Mouse (Mus musculus): ENCODE data around the gene Calr4. TPM values are rescaled to one million over a fixed set of nuclear protein-coding genes. Genes with fewer than 3 reads are reported as not detected.

Gene Calr4
- polyA plus RNA-seq, 1 experiment, result 0.76 TPM

- DNase-seq (ENCODE audit: extremely low spot score in 1 of 2, low spot score in 1 of 2), result no peak
Observed at GRCm38 (mm10) chr4:109273586-109274240, 39.4 kb downstream of the Calr4 start.

- peak; percentile 48 to 82 for DNase-seq (ENCODE audit: extremely low spot score in 1 of 2, low spot score in 1 of 2)
Observed at GRCm38 (mm10) chr4:109279689-109280458, 45.6 kb downstream of the Calr4 start, which contains the start of gene Eps15. Eps15 (plus strand) TSS chr4:109280268.

- DNase-seq (ENCODE audit: extremely low spot score in 1 of 2, low spot score in 1 of 2), result no peak
Observed at GRCm38 (mm10) chr4:109280459-109281160, 46.3 kb downstream of the Calr4 start.

DNA sequence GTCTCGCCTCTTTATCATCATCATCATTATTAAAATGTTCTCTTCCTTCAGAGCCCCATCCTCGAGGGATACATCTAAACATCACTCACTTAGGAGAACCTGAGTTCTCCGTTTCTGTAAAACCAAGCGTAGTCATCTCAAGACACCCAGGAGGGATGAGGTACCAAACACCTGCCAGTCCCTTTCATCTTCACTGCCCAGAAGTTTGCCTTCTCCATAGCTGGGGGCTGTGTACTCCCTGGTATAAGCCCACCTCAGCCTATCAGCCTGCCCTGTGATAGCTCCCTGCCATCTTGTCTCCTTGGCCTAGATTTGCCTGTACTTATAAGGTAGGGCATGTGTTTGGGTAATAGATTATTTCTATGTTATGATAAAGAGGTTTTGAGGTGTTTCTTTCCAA lies 46.9 kb downstream of the Calr4 start:
- no peak for DNase-seq (ENCODE audit: extremely low spot score in 1 of 2, low spot score in 1 of 2)

DNA sequence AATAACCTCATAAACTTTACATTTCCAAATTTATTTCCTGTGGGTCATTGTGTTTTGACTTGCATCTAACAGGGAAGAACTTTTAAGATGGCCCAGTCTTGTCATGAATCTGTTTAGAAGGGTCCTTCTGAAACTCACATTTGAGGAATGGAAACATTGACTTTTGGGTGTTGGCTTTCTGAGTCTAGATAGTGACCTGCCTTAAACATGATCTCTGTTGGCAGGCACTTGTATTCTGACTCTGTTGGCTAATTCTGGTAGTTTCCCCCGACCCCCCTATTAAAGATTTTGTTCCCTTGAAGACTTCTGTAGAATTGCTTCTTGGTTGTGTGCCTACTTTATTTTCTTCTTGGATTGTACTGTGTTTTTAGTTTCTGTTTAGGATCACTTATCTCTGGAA lies 47.7 kb downstream of the Calr4 start:
- DNase-seq (ENCODE audit: extremely low spot score in 1 of 2, low spot score in 1 of 2), result no peak

GRCm38 (mm10) chr4:109294629-109295028 lies 60.3 kb downstream of the Calr4 start:
- DNase-seq (ENCODE audit: extremely low spot score in 1 of 2, low spot score in 1 of 2), result no peak

DNA sequence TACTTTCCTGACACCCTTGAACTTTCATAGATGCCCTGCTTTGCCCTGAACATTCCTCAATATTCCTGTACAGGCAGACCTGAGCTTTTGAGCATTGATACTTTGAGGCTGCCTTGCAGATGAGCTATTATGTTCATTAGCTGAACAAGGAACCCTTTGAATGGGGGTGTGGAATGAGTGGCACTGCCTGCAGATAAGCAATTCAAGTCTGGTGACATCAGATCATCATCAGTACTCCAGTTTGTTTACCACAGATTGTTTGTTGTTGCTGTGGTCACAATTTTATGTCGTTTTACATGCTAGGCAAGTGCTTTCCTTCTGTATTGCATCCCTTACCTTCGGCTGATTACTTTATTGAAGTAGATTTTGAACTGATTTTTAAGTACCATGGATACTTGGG lies 62.2 kb downstream of the Calr4 start:
- no peak for DNase-seq (ENCODE audit: extremely low spot score in 1 of 2, low spot score in 1 of 2)

DNA sequence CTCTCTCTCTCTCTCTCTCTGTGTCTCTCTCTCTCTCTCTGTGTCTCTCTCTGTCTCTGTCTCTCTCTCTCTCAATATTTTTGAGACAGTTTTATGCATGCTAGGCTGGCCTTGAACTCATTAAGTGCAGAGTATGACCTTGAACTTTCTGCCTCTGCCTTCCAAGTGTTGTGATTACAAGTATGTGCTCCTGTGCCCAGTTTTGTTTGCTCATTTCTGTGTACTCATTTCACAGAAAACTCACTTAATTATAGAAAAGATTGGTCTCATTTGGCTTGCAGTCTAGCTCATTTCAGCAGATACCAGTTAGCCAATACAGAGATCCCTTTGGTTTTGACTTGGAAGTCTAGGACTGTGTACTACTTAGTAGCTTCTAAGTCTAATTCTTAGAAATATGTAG lies 64.9 kb downstream of the Calr4 start:
- no peak for DNase-seq (ENCODE audit: extremely low spot score in 1 of 2, low spot score in 1 of 2)

Other genes starting within 250 kb of the Calr4 start
- gene Nrd1, start 233.8 kb upstream of the Calr4 start, polyA plus RNA-seq (2012; rRNA removed), result 122 and 151 TPM in 2 replicates
- 60.5 and 70.6 TPM in 2 replicates for gene Osbpl9, start 32.2 kb upstream of the Calr4 start, polyA plus RNA-seq (2012; rRNA removed)
- 119 and 124 TPM in 2 replicates for gene Eps15, start 45.8 kb downstream of the Calr4 start, polyA plus RNA-seq (2012; rRNA removed)
- gene Ttc39a, start 172.1 kb downstream of the Calr4 start, polyA plus RNA-seq (2012; rRNA removed), result 4.3 and 4.4 TPM in 2 replicates

Data from frontal cortex, adult 2 months (tissue).